Mouse (Mus musculus): Measurements from ENCODE around the gene Bod1. TPM values are rescaled to one million over a fixed set of nuclear protein-coding genes. Genes with fewer than 3 reads are reported as not detected.

The Bod1 gene
- polyA plus RNA-seq, 1 experiment from 2014 or later: 13.8 TPM

GRCm38 (mm10) chr11:31672170-31672563 is 482 bp upstream of the Bod1 start:
- peak overlapping the region; percentile 82 for H3K9ac ChIP-seq (replicated peaks)
- peaks cover 8% of the 10 kb centered on the region for H3K4me1 ChIP-seq (ENCODE audit: insufficient read depth)
- peak overlapping the region; percentile 84 for H3K4me2 ChIP-seq (ENCODE audit: low read depth, low read length)
- peak; percentile 38 for ATAC-seq
- no peak for DNase-seq
- peak overlapping the region; percentile 84 for H3K4me3 ChIP-seq (ENCODE audit: low read depth, low read length)
- TF ChIP-seq CTCF (IDR thresholded peaks at IDR 0.05; ENCODE audit: low read depth) (no peak), EP300 (IDR thresholded peaks at IDR 0.05; ENCODE audit: low read depth) (no peak)
- no peaks in the 10 kb centered on the region for H3K9me3 ChIP-seq (ENCODE audit: low read length)
- WGBS (ENCODE audit: insufficient replicate concordance): 12% methylated on average over 9 of the region's 9 CpGs
- H3K27me3 ChIP-seq (ENCODE audit: insufficient read depth, low read length): no peaks in the 10 kb centered on the region
- no peak overlapping the region for H3K27ac ChIP-seq (ENCODE audit: low read depth)
- peaks cover 10% of the 10 kb centered on the region for H3K36me3 ChIP-seq (replicated peaks; ENCODE audit: insufficient read depth, low read length)

GRCm38 (mm10) chr11:31670468-31670921 is 1.2 kb downstream of the Bod1 start:
- H3K36me3 ChIP-seq (replicated peaks; ENCODE audit: insufficient read depth, low read length): peaks cover 21% of the 10 kb centered on the region
- H3K4me1 ChIP-seq (ENCODE audit: insufficient read depth): peaks cover 4% of the 10 kb centered on the region
- TF ChIP-seq EP300 (IDR thresholded peaks at IDR 0.05; ENCODE audit: low read depth): no peak
- no peak for TF ChIP-seq CTCF (IDR thresholded peaks at IDR 0.05; ENCODE audit: low read depth)
- DNase-seq (no peak), ATAC-seq (no peak)
- no peak overlapping the region for H3K4me3 ChIP-seq (ENCODE audit: low read depth, low read length)
- no peaks in the 10 kb centered on the region for H3K9me3 ChIP-seq (ENCODE audit: low read length)
- H3K4me2 ChIP-seq (ENCODE audit: low read depth, low read length): 0 out of 2 replicates have a peak overlapping the region, but pooled peaks have one; percentile 84
- H3K27me3 ChIP-seq (ENCODE audit: insufficient read depth, low read length): no peaks in the 10 kb centered on the region
- WGBS (ENCODE audit: insufficient replicate concordance): 72% methylated on average over 5 of the region's 5 CpGs
- H3K27ac ChIP-seq (ENCODE audit: low read depth): no peak overlapping the region
- no peak overlapping the region for H3K9ac ChIP-seq (replicated peaks)

GRCm38 (mm10) chr11:31669172-31669869 is 2.4 kb downstream of the Bod1 start:
- 82% methylated on average over 9 of the region's 9 CpGs for WGBS (ENCODE audit: insufficient replicate concordance)
- no peak for ATAC-seq
- DNase-seq: no peak
- Histone ChIP-seq H3K4me3 (ENCODE audit: low read depth, low read length) (no peak overlapping the region), H3K36me3 (replicated peaks; ENCODE audit: insufficient read depth, low read length) (peaks cover 29% of the 10 kb centered on the region), H3K9ac (replicated peaks) (no peak overlapping the region), H3K4me1 (ENCODE audit: insufficient read depth) (peaks cover 4% of the 10 kb centered on the region), H3K27me3 (ENCODE audit: insufficient read depth, low read length) (no peaks in the 10 kb centered on the region), H3K9me3 (ENCODE audit: low read length) (no peaks in the 10 kb centered on the region), H3K27ac (ENCODE audit: low read depth) (no peak overlapping the region), H3K4me2 (ENCODE audit: low read depth, low read length) (no peak overlapping the region)
- peak; percentile 42 for TF ChIP-seq CTCF (IDR thresholded peaks at IDR 0.05; ENCODE audit: low read depth)
- TF ChIP-seq EP300 (IDR thresholded peaks at IDR 0.05; ENCODE audit: low read depth): no peak

- 75% methylated on average over 2 of the region's 2 CpGs for WGBS (ENCODE audit: insufficient replicate concordance)
- TF ChIP-seq EP300 (IDR thresholded peaks at IDR 0.05; ENCODE audit: low read depth) (no peak), CTCF (IDR thresholded peaks at IDR 0.05; ENCODE audit: low read depth) (no peak; the same call in 1 of the 2 replicates)
- Histone ChIP-seq H3K27ac (ENCODE audit: low read depth) (no peak overlapping the region), H3K4me2 (ENCODE audit: low read depth, low read length) (no peak overlapping the region), H3K27me3 (ENCODE audit: insufficient read depth, low read length) (no peaks in the 10 kb centered on the region), H3K4me3 (ENCODE audit: low read depth, low read length) (no peak overlapping the region), H3K36me3 (replicated peaks; ENCODE audit: insufficient read depth, low read length) (peaks cover 38% of the 10 kb centered on the region), H3K9ac (replicated peaks) (no peak overlapping the region), H3K9me3 (ENCODE audit: low read length) (no peaks in the 10 kb centered on the region), H3K4me1 (ENCODE audit: insufficient read depth) (no peaks in the 10 kb centered on the region)
- ATAC-seq (no peak), DNase-seq (no peak)
Measured at GRCm38 (mm10) chr11:31664186-31664585, 7.5 kb downstream of the Bod1 start.

GRCm38 (mm10) chr11:31663501-31663900 is 8.2 kb downstream of the Bod1 start:
- DNase-seq: no peak
- no peak overlapping the region for H3K4me3 ChIP-seq (ENCODE audit: low read depth, low read length)
- H3K27ac ChIP-seq (ENCODE audit: low read depth): no peak overlapping the region
- peaks cover 33% of the 10 kb centered on the region for H3K36me3 ChIP-seq (replicated peaks; ENCODE audit: insufficient read depth, low read length)
- no peaks in the 10 kb centered on the region for H3K9me3 ChIP-seq (ENCODE audit: low read length)
- ATAC-seq: no peak
- H3K4me2 ChIP-seq (ENCODE audit: low read depth, low read length): no peak overlapping the region
- no peaks in the 10 kb centered on the region for H3K27me3 ChIP-seq (ENCODE audit: insufficient read depth, low read length)
- no peaks in the 10 kb centered on the region for H3K4me1 ChIP-seq (ENCODE audit: insufficient read depth)
- no peak for TF ChIP-seq EP300 (IDR thresholded peaks at IDR 0.05; ENCODE audit: low read depth)
- TF ChIP-seq CTCF (IDR thresholded peaks at IDR 0.05; ENCODE audit: low read depth): no peak
- no peak overlapping the region for H3K9ac ChIP-seq (replicated peaks)
- 84% methylated on average over 4 of the region's 4 CpGs for WGBS (ENCODE audit: insufficient replicate concordance)

- no peak overlapping the region for H3K9ac ChIP-seq (replicated peaks)
- H3K27me3 ChIP-seq (ENCODE audit: insufficient read depth, low read length): no peaks in the 10 kb centered on the region
- ATAC-seq (no peak), DNase-seq (no peak)
- H3K4me2 ChIP-seq (ENCODE audit: low read depth, low read length): no peak overlapping the region
- no peak overlapping the region for H3K4me3 ChIP-seq (ENCODE audit: low read depth, low read length)
- no peak for TF ChIP-seq EP300 (IDR thresholded peaks at IDR 0.05; ENCODE audit: low read depth)
- TF ChIP-seq CTCF (IDR thresholded peaks at IDR 0.05; ENCODE audit: low read depth): no peak
- no peak overlapping the region for H3K27ac ChIP-seq (ENCODE audit: low read depth)
- peaks cover 32% of the 10 kb centered on the region for H3K36me3 ChIP-seq (replicated peaks; ENCODE audit: insufficient read depth, low read length)
- no peaks in the 10 kb centered on the region for H3K4me1 ChIP-seq (ENCODE audit: insufficient read depth)
- WGBS (ENCODE audit: insufficient replicate concordance): 76% methylated on average over 5 of the region's 5 CpGs
- no peaks in the 10 kb centered on the region for H3K9me3 ChIP-seq (ENCODE audit: low read length)
Measured at GRCm38 (mm10) chr11:31662872-31663446, 8.7 kb downstream of the Bod1 start.
